Mouse (Mus musculus): Measurements from ENCODE around the gene Bcl2l13. TPM values are rescaled to one million over a fixed set of nuclear protein-coding genes. Genes with fewer than 3 reads are reported as not detected.
"Not testable (repeated sequence)": the region's sequence is repeated elsewhere in the genome, so short reads cannot be mapped to it uniquely, and the experiment has no call there.

The Bcl2l13 gene
- total and polyA plus RNA-seq, 2 experiments from 2014 or later, result 21.4 to 77.5 TPM

- WGBS, result 86% methylated on average over 5 of the region's 5 CpGs
- H3K4me3 ChIP-seq (ENCODE audit: low read depth, low read length), result no peak overlapping the region
- H3K27ac ChIP-seq (ENCODE audit: low read depth, low read length), result no peak overlapping the region
- no peak overlapping the region for H3K9ac ChIP-seq
- H3K9me3 ChIP-seq (ENCODE audit: low read length), result no peaks in the 10 kb centered on the region
- H3K36me3 ChIP-seq (ENCODE audit: insufficient read depth), result no peaks in the 10 kb centered on the region
- H3K4me2 ChIP-seq (ENCODE audit: low read depth), result no peak overlapping the region
- 0 out of 2 replicates have a peak, but pooled peaks cover 5% of the 10 kb centered on the region for H3K4me1 ChIP-seq (ENCODE audit: insufficient read depth)
- H3K27me3 ChIP-seq (ENCODE audit: insufficient read depth, low read length), result no peaks in the 10 kb centered on the region
- ATAC-seq, result no peak
- no peak for TF ChIP-seq CTCF (IDR thresholded peaks at IDR 0.05; ENCODE audit: low read depth)
- no peak for DNase-seq
These were observed 5.7 kb downstream of the Bcl2l13 start for GRCm38 (mm10) chr6:120841754-120842153.

GRCm38 (mm10) chr6:120850720-120851119 lies 14.7 kb downstream of the Bcl2l13 start:
- H3K9ac ChIP-seq; H3K4me3 ChIP-seq (ENCODE audit: low read depth, low read length); ATAC-seq: not testable (repeated sequence)

GRCm38 (mm10) chr6:120854413-120854812 lies 18.4 kb downstream of the Bcl2l13 start:
- no peak overlapping the region for H3K9ac ChIP-seq
- WGBS, result 72% methylated on average over 10 of the region's 10 CpGs
- DNase-seq (no peak), ATAC-seq (no peak)
- peaks cover 20% of the 10 kb centered on the region for H3K36me3 ChIP-seq (ENCODE audit: insufficient read depth)
- no peak for TF ChIP-seq CTCF (IDR thresholded peaks at IDR 0.05; ENCODE audit: low read depth)
- H3K4me2 ChIP-seq (ENCODE audit: low read depth), result no peak overlapping the region
- no peaks in the 10 kb centered on the region for H3K27me3 ChIP-seq (ENCODE audit: insufficient read depth, low read length)
- no peak overlapping the region for H3K4me3 ChIP-seq (ENCODE audit: low read depth, low read length)
- H3K4me1 ChIP-seq (ENCODE audit: insufficient read depth), result peaks cover 6% of the 10 kb centered on the region
- no peak overlapping the region for H3K27ac ChIP-seq (ENCODE audit: low read depth, low read length)
- no peaks in the 10 kb centered on the region for H3K9me3 ChIP-seq (ENCODE audit: low read length)

More at GRCm38 (mm10) chr6:120850720-120851119, 14.7 kb downstream of the Bcl2l13 start:
- H3K9me3 ChIP-seq (ENCODE audit: low read length); H3K4me1 ChIP-seq (ENCODE audit: insufficient read depth); H3K4me2 ChIP-seq (ENCODE audit: low read depth); DNase-seq; H3K27ac ChIP-seq (ENCODE audit: low read depth, low read length); H3K27me3 ChIP-seq (ENCODE audit: insufficient read depth, low read length): not testable (repeated sequence)
- H3K36me3 ChIP-seq (ENCODE audit: insufficient read depth), result peaks cover 29% of the 10 kb centered on the region

GRCm38 (mm10) chr6:120858217-120858711 lies 22.3 kb downstream of the Bcl2l13 start:
- no peak overlapping the region for H3K9ac ChIP-seq
- peaks cover 10% of the 10 kb centered on the region for H3K36me3 ChIP-seq (ENCODE audit: insufficient read depth)
- no peak overlapping the region for H3K4me3 ChIP-seq (ENCODE audit: low read depth, low read length)
- no peak overlapping the region for H3K4me2 ChIP-seq (ENCODE audit: low read depth)
- H3K27ac ChIP-seq (ENCODE audit: low read depth, low read length), result peak overlapping the region; percentile 57; the same call in 1 of the 2 replicates
- TF ChIP-seq CTCF (IDR thresholded peaks at IDR 0.05; ENCODE audit: low read depth), result no peak
- peaks cover 6% of the 10 kb centered on the region for H3K4me1 ChIP-seq (ENCODE audit: insufficient read depth)
- peak; percentile 95 for ATAC-seq
- peak; percentile 58 for DNase-seq
- no peaks in the 10 kb centered on the region for H3K27me3 ChIP-seq (ENCODE audit: insufficient read depth, low read length)
- WGBS, result 26% methylated on average over 8 of the region's 8 CpGs
- no peaks in the 10 kb centered on the region for H3K9me3 ChIP-seq (ENCODE audit: low read length)

GRCm38 (mm10) chr6:120860079-120860478 lies 24.1 kb downstream of the Bcl2l13 start:
- Histone ChIP-seq H3K9me3 (ENCODE audit: low read length) (no peaks in the 10 kb centered on the region), H3K27me3 (ENCODE audit: insufficient read depth, low read length) (no peaks in the 10 kb centered on the region), H3K36me3 (ENCODE audit: insufficient read depth) (peaks cover 3% of the 10 kb centered on the region; the same call in 1 of the 2 replicates), H3K9ac (no peak overlapping the region), H3K4me3 (ENCODE audit: low read depth, low read length) (no peak overlapping the region), H3K4me1 (ENCODE audit: insufficient read depth) (peaks cover 6% of the 10 kb centered on the region), H3K27ac (ENCODE audit: low read depth, low read length) (no peak overlapping the region), H3K4me2 (ENCODE audit: low read depth) (no peak overlapping the region)
- TF ChIP-seq CTCF (IDR thresholded peaks at IDR 0.05; ENCODE audit: low read depth), result no peak
- no peak for DNase-seq
- ATAC-seq, result no peak
- WGBS, result 96% methylated on average over 3 of the region's 3 CpGs

- 88% methylated on average over 9 of the region's 9 CpGs for WGBS
These were observed 30.2 kb downstream of the Bcl2l13 start for GRCm38 (mm10) chr6:120866051-120866814.

GRCm38 (mm10) chr6:120868824-120869223 lies 32.8 kb downstream of the Bcl2l13 start:
- 56% methylated on average over 1 of the region's 1 CpGs for WGBS
- TF ChIP-seq CTCF (IDR thresholded peaks at IDR 0.05; ENCODE audit: low read depth), result no peak
- Histone ChIP-seq H3K4me1 (ENCODE audit: insufficient read depth) (no peaks in the 10 kb centered on the region), H3K9ac (no peak overlapping the region), H3K36me3 (ENCODE audit: insufficient read depth) (peaks cover 26% of the 10 kb centered on the region), H3K9me3 (ENCODE audit: low read length) (no peaks in the 10 kb centered on the region), H3K27ac (ENCODE audit: low read depth, low read length) (no peak overlapping the region), H3K4me3 (ENCODE audit: low read depth, low read length) (no peak overlapping the region), H3K4me2 (ENCODE audit: low read depth) (no peak overlapping the region), H3K27me3 (ENCODE audit: insufficient read depth, low read length) (no peaks in the 10 kb centered on the region)
- peak; percentile 47 for DNase-seq
- peak; percentile 18; the same call in 1 of the 2 replicates for ATAC-seq

More at GRCm38 (mm10) chr6:120866051-120866814, 30.2 kb downstream of the Bcl2l13 start:
- H3K9me3 ChIP-seq (ENCODE audit: low read length), result no peaks in the 10 kb centered on the region
- no peak overlapping the region for H3K27ac ChIP-seq (ENCODE audit: low read depth, low read length)
- H3K27me3 ChIP-seq (ENCODE audit: insufficient read depth, low read length), result no peaks in the 10 kb centered on the region
- ATAC-seq (no peak), DNase-seq (no peak)
- H3K36me3 ChIP-seq (ENCODE audit: insufficient read depth), result peaks cover 20% of the 10 kb centered on the region
- no peak for TF ChIP-seq CTCF (IDR thresholded peaks at IDR 0.05; ENCODE audit: low read depth)
- no peaks in the 10 kb centered on the region for H3K4me1 ChIP-seq (ENCODE audit: insufficient read depth)
- H3K9ac ChIP-seq, result no peak overlapping the region
- H3K4me2 ChIP-seq (ENCODE audit: low read depth), result no peak overlapping the region
- no peak overlapping the region for H3K4me3 ChIP-seq (ENCODE audit: low read depth, low read length)

All from forebrain, postnatal 0 days (tissue).